Mouse (Mus musculus) liver, embryonic 14.5 days (tissue): ENCODE measurements around the gene Rom1. TPM values are rescaled to one million over a fixed set of nuclear protein-coding genes. Genes with fewer than 3 reads are reported as not detected.
A peak's percentile ranks its signal among the peaks of the same experiment; 100 is the strongest.

Source experiments
- ATAC-seq: fragments of 200-750 bp; cut with Nextera tagmentation; 2 replicates; pipeline ENCODE4 v1.8.0; 2017; ENCODE audit warnings: moderate number of reproducible peaks, mild to moderate bottlenecking, moderate library complexity; ENCODE audit not compliant: insufficient read depth
- DNase-seq, 3 experiments: peaks; one replicate each; pipeline ENCODE4 v3.0.0-alpha.2; 2012 to 2013; ENCODE audit warnings: low read depth in 3 of 3, low spot score in 3 of 3
- H3K27ac ChIP-seq: fragments of 300-500 bp; sonication (generic); 2 replicates; pipeline ENCODE4 v1.5.1; 2014; ENCODE audit warnings: moderate library complexity, mild to moderate bottlenecking, control low read depth, inconsistent platforms
- H3K27me3 ChIP-seq: fragments of 300-500 bp; sonication (generic); 2 replicates; pipeline ENCODE4 v1.6.1; 2014; ENCODE audit warnings: mild to moderate bottlenecking, low read length, moderate library complexity; ENCODE audit not compliant: control insufficient read depth, insufficient read depth
- H3K36me3 ChIP-seq: fragments of 300-500 bp; sonication (generic); replicated peaks from 2 replicates; pipeline ENCODE4 v1.6.1; 2014; ENCODE audit warnings: low read depth; ENCODE audit not compliant: control insufficient read depth, insufficient read depth
- H3K4me1 ChIP-seq, 2 experiments: fragments of 200-500 bp in 1 of 2; fragments of 300-500 bp in 1 of 2; sonication (generic) in 1 of 2; replicated peaks; 2 replicates each; pipeline ENCODE4 v1.6.1; 2012 to 2014; ENCODE audit warnings: antibody characterized with exemption in 1 of 2, inconsistent platforms in 1 of 2, low read length in 1 of 2; ENCODE audit not compliant: control insufficient read depth in 2 of 2, insufficient read depth in 2 of 2
- H3K4me2 ChIP-seq: fragments of 300-500 bp; sonication (generic); 2 replicates; pipeline ENCODE4 v1.6.1; 2014; ENCODE audit warnings: low read depth, mild to moderate bottlenecking, control low read depth, moderate library complexity
- H3K4me3 ChIP-seq, 2 experiments: fragments of 200-500 bp in 1 of 2; fragments of 300-500 bp in 1 of 2; sonication (generic) in 1 of 2; 2 replicates each; pipeline ENCODE4 v1.5.1; 2012 to 2014; ENCODE audit warnings: low read depth in 2 of 2, low read length in 2 of 2, mild to moderate bottlenecking in 2 of 2, control low read depth in 1 of 2, inconsistent platforms in 1 of 2, moderate library complexity in 1 of 2; ENCODE audit not compliant: insufficient read depth in 1 of 2
- H3K9ac ChIP-seq: fragments of 300-500 bp; sonication (generic); replicated peaks from 2 replicates; pipeline ENCODE4 v1.6.1; 2014; ENCODE audit warnings: mild to moderate bottlenecking, control low read depth, moderate library complexity
- H3K9me3 ChIP-seq: fragments of 300-500 bp; sonication (generic); 2 replicates; pipeline ENCODE4 v1.6.1; 2016; ENCODE audit warnings: low read length, mixed read lengths; ENCODE audit not compliant: control insufficient read depth
- CTCF ChIP-seq: IDR thresholded peaks from 2 replicates; pipeline ENCODE4 v1.5.1; 2016; ENCODE audit warnings: antibody characterized with exemption, low read depth, control low read depth
- EP300 ChIP-seq: IDR thresholded peaks from 2 replicates; pipeline ENCODE4 v1.6.1; 2016; ENCODE audit warnings: antibody characterized with exemption, low read depth
- WGBS: fragments of 180-500 bp; shearing (Covaris S2); extraction: QIAGEN DNeasy Blood & Tissue Kit; methylation state at CpG from one replicate; pipeline ENCODE4 v1.1.7; 2014; ENCODE audit not compliant: insufficient replicate concordance; 5-methylcytosine and 5-hydroxymethylcytosine counted together
- polyA plus RNA-seq, 2 experiments: library from polyadenylated mRNA; depleted of rRNA in 1 of 2; stranded (reverse) in 1 of 2; unstranded in 1 of 2; fragments of >200 nt; fragmentation: Nextera tagmentation in 1 of 2; extraction: Ambion mirVana in 1 of 2; gene quantifications; 2 replicates each; pipeline versions ENCODE4 v1.2.1 to v1.2.3; 2012 to 2014

Rom1 gene
- polyA plus RNA-seq, 2 experiments = 1.4 to 2.8 TPM

- Histone ChIP-seq H3K4me1 (peaks cover 4 to 7% of the 10 kb centered on the region in 2 experiments), H3K4me2 (no peak overlapping the region), H3K4me3 (no peak overlapping the region), H3K27ac (no peak overlapping the region), H3K27me3 (no peaks in the 10 kb centered on the region), H3K36me3 (peaks cover 10% of the 10 kb centered on the region), H3K9ac (no peak overlapping the region), H3K9me3 (no peaks in the 10 kb centered on the region)
- 84% methylated on average over 2 of the region's 2 CpGs for WGBS
- no peak for ATAC-seq
- DNase-seq = no peak
- TF ChIP-seq CTCF (no peak), EP300 (no peak)
These were observed 7.6 kb upstream of the Rom1 start for GRCm38 (mm10) chr19:8936736-8937135.

- Histone ChIP-seq H3K36me3 (peaks cover 8% of the 10 kb centered on the region), H3K27me3 (no peaks in the 10 kb centered on the region), H3K9ac (no peak overlapping the region), H3K4me1 (peaks cover 20 to 30% of the 10 kb centered on the region in 2 experiments), H3K27ac (no peak overlapping the region), H3K9me3 (no peaks in the 10 kb centered on the region), H3K4me3 (peak overlapping the region; percentile 70 to 72; a peak in 2 of 4 replicates), H3K4me2 (peak overlapping the region; percentile 76)
- no peak for DNase-seq
- 69% methylated on average over 7 of the region's 7 CpGs for WGBS
- TF ChIP-seq EP300 (no peak), CTCF (no peak)
- ATAC-seq = no peak
These were observed 1.6 kb upstream of the Rom1 start for GRCm38 (mm10) chr19:8930771-8931170.

GRCm38 (mm10) chr19:8930117-8930516 is 961 bp upstream of the Rom1 start:
- peaks cover 20 to 30% of the 10 kb centered on the region in 2 experiments for H3K4me1 ChIP-seq
- no peak overlapping the region; the same call in 1 of the 2 replicates for H3K27ac ChIP-seq
- H3K9ac ChIP-seq = peak overlapping the region; percentile 74
- no peaks in the 10 kb centered on the region for H3K9me3 ChIP-seq
- H3K36me3 ChIP-seq = peaks cover 8% of the 10 kb centered on the region
- TF ChIP-seq EP300 (no peak), CTCF (no peak)
- no peak for ATAC-seq
- H3K27me3 ChIP-seq = no peaks in the 10 kb centered on the region
- H3K4me2 ChIP-seq = peak overlapping the region; percentile 76
- H3K4me3 ChIP-seq = peak overlapping the region; percentile 70 to 72
- WGBS = 8% methylated on average over 11 of the region's 11 CpGs
- no peak for DNase-seq

- Histone ChIP-seq H3K4me2 (peak overlapping the region; percentile 76), H3K9ac (peak overlapping the region; percentile 74), H3K4me1 (peaks cover 21 to 30% of the 10 kb centered on the region in 2 experiments), H3K9me3 (no peaks in the 10 kb centered on the region), H3K4me3 (peak overlapping the region; percentile 70 to 72), H3K36me3 (peaks cover 6% of the 10 kb centered on the region), H3K27me3 (no peaks in the 10 kb centered on the region), H3K27ac (peak overlapping the region; percentile 52)
- ATAC-seq (peak; percentile 5; the same call in 1 of the 2 replicates), DNase-seq (no peak)
- 34% methylated on average over 16 of the region's 16 CpGs for WGBS
- TF ChIP-seq CTCF (no peak), EP300 (no peak)
These were observed 400 bp downstream of the Rom1 start for GRCm38 (mm10) chr19:8928689-8929223.

- TF ChIP-seq EP300 (peak; percentile 84), CTCF (no peak)
- WGBS = 18% methylated on average over 12 of the region's 12 CpGs
- peak in 1 of 3 experiments; percentile 52 for DNase-seq
- Histone ChIP-seq H3K4me3 (peak overlapping the region in 1 of 2 experiments; percentile 70; a peak in 1 of 4 replicates), H3K4me2 (peak overlapping the region; percentile 76), H3K36me3 (peaks cover 7% of the 10 kb centered on the region), H3K9me3 (no peaks in the 10 kb centered on the region), H3K4me1 (peaks cover 27 to 33% of the 10 kb centered on the region in 2 experiments), H3K27me3 (no peaks in the 10 kb centered on the region), H3K27ac (peak overlapping the region; percentile 59), H3K9ac (peak overlapping the region; percentile 27; the same call in 1 of the 2 replicates)
- peak; percentile 50 for ATAC-seq
These were observed 1.1 kb downstream of the Rom1 start for GRCm38 (mm10) chr19:8927891-8928525.
